Mouse (Mus musculus) neural tube, embryonic 15.5 days (tissue): ENCODE data around the gene Unc5cl. TPM values are rescaled to one million over a fixed set of nuclear protein-coding genes. Genes with fewer than 3 reads are reported as not detected.

Experiments used
- ATAC-seq: fragments of 200-750 bp; cut with Nextera tagmentation; 2 replicates; pipeline ENCODE4 v1.8.0; 2017; ENCODE audit warnings: mild to moderate bottlenecking, moderate TSS enrichment, moderate library complexity; ENCODE audit not compliant: low FRiP score
- H3K27ac ChIP-seq: fragments of 300-500 bp; sonication (generic); replicated peaks from 2 replicates; pipeline ENCODE4 v1.5.1; 2015; ENCODE audit warnings: mild to moderate bottlenecking, inconsistent platforms
- H3K27me3 ChIP-seq: fragments of 300-500 bp; sonication (generic); replicated peaks from 2 replicates; pipeline ENCODE4 v1.6.1; 2015; ENCODE audit warnings: inconsistent platforms
- H3K36me3 ChIP-seq: fragments of 300-500 bp; sonication (generic); 2 replicates; pipeline ENCODE4 v1.6.1; 2015; ENCODE audit warnings: inconsistent platforms
- H3K4me1 ChIP-seq: fragments of 300-500 bp; sonication (generic); 2 replicates; pipeline ENCODE4 v1.6.1; 2015; ENCODE audit warnings: inconsistent platforms
- H3K4me2 ChIP-seq: fragments of 300-500 bp; sonication (generic); 2 replicates; pipeline ENCODE4 v1.6.1; 2015; ENCODE audit warnings: inconsistent platforms, mild to moderate bottlenecking, moderate library complexity
- H3K4me3 ChIP-seq: fragments of 300-500 bp; sonication (generic); replicated peaks from 2 replicates; pipeline ENCODE4 v1.5.1; 2015; ENCODE audit warnings: mild to moderate bottlenecking, inconsistent platforms
- H3K9ac ChIP-seq: fragments of 300-500 bp; sonication (generic); replicated peaks from 2 replicates; pipeline ENCODE4 v1.6.1; 2015; ENCODE audit warnings: mild to moderate bottlenecking, inconsistent platforms
- H3K9me3 ChIP-seq: fragments of 300-500 bp; sonication (generic); replicated peaks from 2 replicates; pipeline ENCODE4 v1.6.1; 2016; ENCODE audit warnings: inconsistent platforms
- WGBS: fragments of 180-500 bp; shearing (Covaris S2); methylation state at CpG from one replicate; pipeline ENCODE4 v1.1.7; 2015; ENCODE audit warnings: mixed read lengths; 5-methylcytosine and 5-hydroxymethylcytosine counted together
- polyA plus RNA-seq: library from polyadenylated mRNA; unstranded; fragments of >200 nt; fragmentation: Nextera tagmentation; extraction: Ambion mirVana; gene quantifications from 2 replicates; pipeline ENCODE4 v1.2.1, GENCODE M21; 2015

The Unc5cl gene
- polyA plus RNA-seq, 1 experiment from 2014 or later, result 0.18 TPM

GRCm38 (mm10) chr17:48418174-48418573, 36.5 kb upstream of the Unc5cl start:
- H3K36me3 ChIP-seq, result peaks cover 10% of the 10 kb centered on the region; the same call in 1 of the 2 replicates
- ATAC-seq, result no peak
- no peak overlapping the region for H3K9ac ChIP-seq
- no peak overlapping the region for H3K27ac ChIP-seq
- no peaks in the 10 kb centered on the region for H3K27me3 ChIP-seq
- no peak overlapping the region for H3K4me2 ChIP-seq
- H3K4me3 ChIP-seq, result no peak overlapping the region
- WGBS, result 86% methylated on average over 7 of the region's 7 CpGs
- no peaks in the 10 kb centered on the region for H3K4me1 ChIP-seq
- no peaks in the 10 kb centered on the region for H3K9me3 ChIP-seq

- ATAC-seq, result no peak
- Histone ChIP-seq H3K27ac (no peak overlapping the region), H3K4me1 (no peaks in the 10 kb centered on the region), H3K9ac (no peak overlapping the region), H3K27me3 (no peaks in the 10 kb centered on the region), H3K36me3 (peaks cover 10% of the 10 kb centered on the region; the same call in 1 of the 2 replicates), H3K4me3 (no peak overlapping the region), H3K9me3 (no peaks in the 10 kb centered on the region), H3K4me2 (no peak overlapping the region)
- WGBS, result 100% methylated on average over 1 of the region's 1 CpGs
Measured at GRCm38 (mm10) chr17:48418781-48419180, 35.9 kb upstream of the Unc5cl start.

- Histone ChIP-seq H3K36me3 (peaks cover 6% of the 10 kb centered on the region; the same call in 1 of the 2 replicates), H3K27me3 (no peaks in the 10 kb centered on the region), H3K4me1 (no peaks in the 10 kb centered on the region), H3K4me3 (no peak overlapping the region), H3K9ac (no peak overlapping the region), H3K4me2 (no peak overlapping the region), H3K27ac (no peak overlapping the region), H3K9me3 (no peaks in the 10 kb centered on the region)
- WGBS, result 64% methylated on average over 2 of the region's 2 CpGs
- no peak for ATAC-seq
Measured at GRCm38 (mm10) chr17:48419571-48419970, 35.1 kb upstream of the Unc5cl start.

- 92% methylated on average over 9 of the region's 9 CpGs for WGBS
- H3K4me1 ChIP-seq, result peaks cover 7% of the 10 kb centered on the region
- no peak overlapping the region for H3K4me3 ChIP-seq
- H3K27me3 ChIP-seq, result no peaks in the 10 kb centered on the region
- H3K27ac ChIP-seq, result no peak overlapping the region
- no peaks in the 10 kb centered on the region for H3K9me3 ChIP-seq
- no peak for ATAC-seq
- no peaks in the 10 kb centered on the region for H3K36me3 ChIP-seq
- no peak overlapping the region for H3K9ac ChIP-seq
- no peak overlapping the region for H3K4me2 ChIP-seq
Measured at GRCm38 (mm10) chr17:48424237-48424636, 30.5 kb upstream of the Unc5cl start.

- Histone ChIP-seq H3K4me1 (peaks cover 7% of the 10 kb centered on the region), H3K4me3 (no peak overlapping the region), H3K9ac (no peak overlapping the region), H3K4me2 (no peak overlapping the region), H3K36me3 (no peaks in the 10 kb centered on the region), H3K9me3 (no peaks in the 10 kb centered on the region), H3K27ac (no peak overlapping the region), H3K27me3 (no peaks in the 10 kb centered on the region)
- 51% methylated on average over 9 of the region's 9 CpGs for WGBS
- ATAC-seq, result no peak
Measured at GRCm38 (mm10) chr17:48425823-48426612, 28.7 kb upstream of the Unc5cl start.

GRCm38 (mm10) chr17:48426991-48427750, 27.5 kb upstream of the Unc5cl start:
- Histone ChIP-seq H3K9ac (no peak overlapping the region), H3K4me3 (no peak overlapping the region), H3K4me2 (no peak overlapping the region), H3K4me1 (peaks cover 7% of the 10 kb centered on the region), H3K27me3 (no peaks in the 10 kb centered on the region), H3K27ac (no peak overlapping the region), H3K36me3 (no peaks in the 10 kb centered on the region), H3K9me3 (no peaks in the 10 kb centered on the region)
- ATAC-seq, result no peak
- 74% methylated on average over 13 of the region's 13 CpGs for whole genome bisulfite sequencing

- H3K27me3 ChIP-seq, result no peaks in the 10 kb centered on the region
- no peak overlapping the region for H3K27ac ChIP-seq
- H3K9ac ChIP-seq, result no peak overlapping the region
- no peak overlapping the region for H3K4me3 ChIP-seq
- peaks cover 7% of the 10 kb centered on the region for H3K4me1 ChIP-seq
- no peak for ATAC-seq
- WGBS, result 70% methylated on average over 11 of the region's 11 CpGs
- no peaks in the 10 kb centered on the region for H3K9me3 ChIP-seq
- H3K4me2 ChIP-seq, result no peak overlapping the region
- H3K36me3 ChIP-seq, result no peaks in the 10 kb centered on the region
Measured at GRCm38 (mm10) chr17:48427852-48428530, 26.7 kb upstream of the Unc5cl start.

- peaks cover 7% of the 10 kb centered on the region for H3K4me1 ChIP-seq
- no peak overlapping the region for H3K9ac ChIP-seq
- no peak for ATAC-seq
- no peaks in the 10 kb centered on the region for H3K36me3 ChIP-seq
- no peaks in the 10 kb centered on the region for H3K27me3 ChIP-seq
- 0 out of 2 replicates have a peak overlapping the region, but pooled peaks have one; percentile 18 for H3K27ac ChIP-seq
- no peaks in the 10 kb centered on the region for H3K9me3 ChIP-seq
- no peak overlapping the region for H3K4me2 ChIP-seq
- WGBS, result 55% methylated on average over 5 of the region's 5 CpGs
- H3K4me3 ChIP-seq, result no peak overlapping the region
Measured at GRCm38 (mm10) chr17:48430394-48430793, 24.3 kb upstream of the Unc5cl start.

GRCm38 (mm10) chr17:48431054-48431453, 23.6 kb upstream of the Unc5cl start:
- Histone ChIP-seq H3K4me3 (no peak overlapping the region), H3K4me2 (no peak overlapping the region), H3K36me3 (no peaks in the 10 kb centered on the region), H3K27ac (no peak overlapping the region), H3K4me1 (peaks cover 2% of the 10 kb centered on the region), H3K9me3 (no peaks in the 10 kb centered on the region), H3K27me3 (no peaks in the 10 kb centered on the region), H3K9ac (no peak overlapping the region)
- ATAC-seq, result no peak
- WGBS, result 72% methylated on average over 5 of the region's 5 CpGs

- no peaks in the 10 kb centered on the region for H3K27me3 ChIP-seq
- no peak for ATAC-seq
- H3K9ac ChIP-seq, result no peak within 1 kb of the TSS
- no peak within 1 kb of the TSS for H3K4me2 ChIP-seq
- WGBS, result 77% methylated on average over 16 of the region's 16 CpGs
- peaks cover 4% of the 10 kb centered on the region for H3K4me1 ChIP-seq
- H3K4me3 ChIP-seq, result no peak within 1 kb of the TSS
- H3K27ac ChIP-seq, result no peak within 1 kb of the TSS
- no peaks in the 10 kb centered on the region for H3K36me3 ChIP-seq
- no peaks in the 10 kb centered on the region for H3K9me3 ChIP-seq
Measured at GRCm38 (mm10) chr17:48432158-48432980, 22.3 kb upstream of the Unc5cl start, which contains the start of gene Apobec2. Gene Apobec2, minus strand, starts transcription at chr17:48432930.
